Mouse (Mus musculus): Measurements from ENCODE around the gene Axin2. TPM values are rescaled to one million over a fixed set of nuclear protein-coding genes. Genes with fewer than 3 reads are reported as not detected.

Axin2 gene
- polyA plus RNA-seq, 1 experiment, result 4.9 TPM

DNA sequence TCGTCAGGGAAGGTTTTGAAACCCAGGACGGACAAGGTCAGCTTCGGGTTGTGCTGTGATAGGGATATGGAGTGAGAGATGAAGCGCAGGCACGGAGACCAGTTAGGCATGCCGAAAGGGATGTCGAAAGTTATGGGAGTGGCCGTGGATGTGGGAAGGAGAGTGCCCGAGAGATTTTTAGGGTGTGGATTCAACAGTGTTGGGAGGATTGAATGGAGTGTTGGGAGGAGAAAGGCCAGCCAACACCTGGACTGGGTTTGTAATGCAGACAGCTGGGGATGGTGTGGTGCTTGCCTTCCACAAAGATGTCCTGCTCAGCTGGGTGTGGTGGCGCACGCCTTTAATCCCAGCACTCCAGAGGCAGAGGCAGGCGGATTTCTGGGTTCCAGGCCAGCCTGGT lies 8.0 kb upstream of the Axin2 start:
- no peaks in the 10 kb centered on the region; the same call in 1 of the 2 replicates for H3K27me3 ChIP-seq (ENCODE audit: control insufficient read depth, insufficient read depth, low read length)
- no peak overlapping the region for H3K27ac ChIP-seq (ENCODE audit: insufficient read depth, low read length)
- H3K4me1 ChIP-seq (ENCODE audit: control insufficient read depth, insufficient read depth, insufficient read length), result peaks cover 4% of the 10 kb centered on the region; the same call in 1 of the 2 replicates
- WGBS, result 94% methylated on average over 12 of the region's 12 CpGs
- no peaks in the 10 kb centered on the region for H3K36me3 ChIP-seq (ENCODE audit: control insufficient read depth, insufficient read depth, low read length)
- H3K4me3 ChIP-seq (ENCODE audit: extremely low read depth, insufficient read depth, insufficient read length), result no peak overlapping the region
- TF ChIP-seq POLR2A (IDR thresholded peaks at IDR 0.05; ENCODE audit: low read depth, low read length) (no peak), CTCF (IDR thresholded peaks at IDR 0.05; ENCODE audit: extremely low read depth, insufficient read depth, insufficient read length, insufficient replicate concordance) (no peak)
- no peak for DNase-seq (ENCODE audit: low read depth in 1 of 2, low spot score in 2 of 2)

GRCm38 (mm10) chr11:108917422-108918324 lies 2.5 kb upstream of the Axin2 start:
- no peak overlapping the region for H3K27ac ChIP-seq (ENCODE audit: insufficient read depth, low read length)
- WGBS, result 46% methylated on average over 12 of the region's 12 CpGs
- no peak overlapping the region for H3K4me3 ChIP-seq (ENCODE audit: extremely low read depth, insufficient read depth, insufficient read length)
- no peak for DNase-seq (ENCODE audit: low read depth in 1 of 2, low spot score in 2 of 2)
- TF ChIP-seq CTCF (IDR thresholded peaks at IDR 0.05; ENCODE audit: extremely low read depth, insufficient read depth, insufficient read length, insufficient replicate concordance) (no peak), POLR2A (IDR thresholded peaks at IDR 0.05; ENCODE audit: low read depth, low read length) (no peak)
- peaks cover 3% of the 10 kb centered on the region; the same call in 1 of the 2 replicates for H3K4me1 ChIP-seq (ENCODE audit: control insufficient read depth, insufficient read depth, insufficient read length)
- peaks cover 14% of the 10 kb centered on the region for H3K27me3 ChIP-seq (ENCODE audit: control insufficient read depth, insufficient read depth, low read length)
- H3K36me3 ChIP-seq (ENCODE audit: control insufficient read depth, insufficient read depth, low read length), result no peaks in the 10 kb centered on the region

GRCm38 (mm10) chr11:108920636-108921505 lies 722 bp downstream of the Axin2 start:
- DNase-seq (ENCODE audit: low read depth in 1 of 2, low spot score in 2 of 2), result peak; percentile 34 to 46
- peaks cover 6% of the 10 kb centered on the region for H3K4me1 ChIP-seq (ENCODE audit: control insufficient read depth, insufficient read depth, insufficient read length)
- peaks cover 14% of the 10 kb centered on the region for H3K27me3 ChIP-seq (ENCODE audit: control insufficient read depth, insufficient read depth, low read length)
- H3K4me3 ChIP-seq (ENCODE audit: extremely low read depth, insufficient read depth, insufficient read length), result peak overlapping the region; percentile 62
- WGBS, result 1% methylated on average over 96 of the region's 104 CpGs
- TF ChIP-seq POLR2A (IDR thresholded peaks at IDR 0.05; ENCODE audit: low read depth, low read length), result no peak
- TF ChIP-seq CTCF (IDR thresholded peaks at IDR 0.05; ENCODE audit: extremely low read depth, insufficient read depth, insufficient read length, insufficient replicate concordance), result no peak
- H3K36me3 ChIP-seq (ENCODE audit: control insufficient read depth, insufficient read depth, low read length), result no peaks in the 10 kb centered on the region
- peak overlapping the region; percentile 81 for H3K27ac ChIP-seq (ENCODE audit: insufficient read depth, low read length)

DNA sequence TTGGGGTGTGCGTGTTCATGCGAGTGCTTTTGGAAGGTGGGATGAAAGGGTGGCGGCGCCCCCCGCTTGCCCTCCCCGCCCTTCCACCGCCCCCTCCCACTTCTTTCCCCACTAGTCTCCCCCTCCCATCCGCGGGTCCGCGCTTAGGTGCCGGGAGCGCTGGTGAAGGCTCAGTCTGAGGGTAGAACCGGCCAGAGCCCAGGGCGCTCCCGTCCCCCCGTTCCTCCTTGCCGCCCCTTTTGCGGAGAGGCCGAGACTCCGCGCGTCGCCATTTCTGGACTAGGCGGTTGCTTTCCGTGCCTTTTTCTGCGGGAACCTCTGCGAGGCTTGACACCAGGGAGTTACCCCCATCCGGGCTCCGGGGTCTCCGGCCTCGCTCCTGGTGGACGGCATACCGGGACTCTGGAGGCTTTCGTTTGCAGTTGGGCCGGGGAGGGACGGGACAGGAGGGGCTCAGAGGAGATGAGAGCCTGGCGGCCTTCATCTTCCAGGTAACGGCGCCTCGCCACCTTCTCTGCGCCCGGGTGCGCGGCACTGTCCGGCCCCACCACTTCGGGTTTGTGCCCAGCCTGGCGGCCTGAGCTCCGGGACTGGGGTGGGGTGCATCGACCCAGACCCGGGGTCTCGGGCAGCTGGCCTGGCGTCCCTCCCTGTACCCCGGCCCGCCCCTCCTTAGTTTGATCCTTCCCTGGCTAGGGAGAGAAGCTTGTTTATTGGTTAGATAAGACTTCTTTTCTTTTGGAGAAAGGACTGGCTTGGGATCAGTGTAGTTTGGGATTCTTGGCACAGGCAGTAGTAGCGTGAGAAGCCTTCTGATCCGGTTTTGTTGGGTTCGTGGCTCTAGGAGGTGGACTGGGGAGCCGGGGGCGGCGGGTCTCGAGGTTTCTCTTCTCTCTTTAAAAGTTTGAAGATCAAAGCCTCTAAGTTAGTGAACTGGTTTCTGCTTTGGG lies 1.6 kb downstream of the Axin2 start:
- no peak for TF ChIP-seq POLR2A (IDR thresholded peaks at IDR 0.05; ENCODE audit: low read depth, low read length)
- no peak for TF ChIP-seq CTCF (IDR thresholded peaks at IDR 0.05; ENCODE audit: extremely low read depth, insufficient read depth, insufficient read length, insufficient replicate concordance)
- Histone ChIP-seq H3K4me3 (ENCODE audit: extremely low read depth, insufficient read depth, insufficient read length) (peak overlapping the region; percentile 62), H3K4me1 (ENCODE audit: control insufficient read depth, insufficient read depth, insufficient read length) (peaks cover 6% of the 10 kb centered on the region), H3K27ac (ENCODE audit: insufficient read depth, low read length) (peak overlapping the region; percentile 48; the same call in 1 of the 2 replicates), H3K36me3 (ENCODE audit: control insufficient read depth, insufficient read depth, low read length) (no peaks in the 10 kb centered on the region), H3K27me3 (ENCODE audit: control insufficient read depth, insufficient read depth, low read length) (peaks cover 14% of the 10 kb centered on the region)
- DNase-seq (ENCODE audit: low read depth in 1 of 2, low spot score in 2 of 2), result no peak
- 1% methylated on average over 52 of the region's 62 CpGs for WGBS

- Histone ChIP-seq H3K36me3 (ENCODE audit: control insufficient read depth, insufficient read depth, low read length) (no peaks in the 10 kb centered on the region), H3K27me3 (ENCODE audit: control insufficient read depth, insufficient read depth, low read length) (peaks cover 14% of the 10 kb centered on the region), H3K27ac (ENCODE audit: insufficient read depth, low read length) (no peak overlapping the region), H3K4me1 (ENCODE audit: control insufficient read depth, insufficient read depth, insufficient read length) (peaks cover 6% of the 10 kb centered on the region), H3K4me3 (ENCODE audit: extremely low read depth, insufficient read depth, insufficient read length) (peak overlapping the region; percentile 36; the same call in 1 of the 2 replicates)
- no peak for DNase-seq (ENCODE audit: low read depth in 1 of 2, low spot score in 2 of 2)
- TF ChIP-seq POLR2A (IDR thresholded peaks at IDR 0.05; ENCODE audit: low read depth, low read length) (no peak), CTCF (IDR thresholded peaks at IDR 0.05; ENCODE audit: extremely low read depth, insufficient read depth, insufficient read length, insufficient replicate concordance) (no peak)
- WGBS, result 3% methylated on average over 32 of the region's 32 CpGs
Measured at GRCm38 (mm10) chr11:108922511-108923187, 2.5 kb downstream of the Axin2 start.

All from spleen, adult 2 months (tissue).